Mouse (Mus musculus) bone marrow macrophage, adult 2 months (primary cell): ENCODE data around the gene Emg1.

Source experiments
- CTCF ChIP-seq: IDR thresholded peaks from 2 replicates; pipeline ENCODE4 v1.5.1; 2012; ENCODE audit warnings: low read depth, mild to moderate bottlenecking, low read length, moderate library complexity
- POLR2A ChIP-seq: IDR thresholded peaks from 2 replicates; pipeline ENCODE4 v1.6.1; 2012; ENCODE audit warnings: mild to moderate bottlenecking, low read depth, low read length, borderline replicate concordance

- TF ChIP-seq CTCF (no peak), POLR2A (no peak)
These were observed 47.0 kb downstream of the Emg1 start for GRCm38 (mm10) chr6:124665011-124665410.
